Mouse (Mus musculus) forebrain, embryonic 16.5 days (tissue): ENCODE measurements around the gene Hoxa5. TPM values are rescaled to one million over a fixed set of nuclear protein-coding genes. Genes with fewer than 3 reads are reported as not detected.

Experiments
- ATAC-seq: fragments of 200-750 bp; cut with Nextera tagmentation; 2 replicates; pipeline ENCODE4 v1.8.0; 2017; ENCODE audit warnings: mild to moderate bottlenecking, moderate library complexity
- H3K27ac ChIP-seq: fragments of 300-500 bp; sonication (generic); 2 replicates; pipeline ENCODE4 v1.5.1; 2014; ENCODE audit warnings: low read length, control low read depth
- H3K27me3 ChIP-seq: fragments of 300-500 bp; sonication (generic); replicated peaks from 2 replicates; pipeline ENCODE4 v1.6.1; 2014; ENCODE audit warnings: low read length; ENCODE audit not compliant: control insufficient read depth, insufficient read depth
- H3K36me3 ChIP-seq: fragments of 300-500 bp; sonication (generic); 2 replicates; pipeline ENCODE4 v1.6.1; 2014; ENCODE audit not compliant: control insufficient read depth, insufficient read depth
- H3K4me1 ChIP-seq: fragments of 300-500 bp; sonication (generic); replicated peaks from 2 replicates; pipeline ENCODE4 v1.6.1; 2014; ENCODE audit warnings: low read length; ENCODE audit not compliant: control insufficient read depth, insufficient read depth
- H3K4me2 ChIP-seq: fragments of 300-500 bp; sonication (generic); 2 replicates; pipeline ENCODE4 v1.6.1; 2014; ENCODE audit warnings: mild to moderate bottlenecking, low read length, control low read depth
- H3K4me3 ChIP-seq: fragments of 300-500 bp; sonication (generic); replicated peaks from 2 replicates; pipeline ENCODE4 v1.5.1; 2014; ENCODE audit warnings: mild to moderate bottlenecking, low read length, control low read depth
- H3K9ac ChIP-seq: fragments of 300-500 bp; sonication (generic); replicated peaks from 2 replicates; pipeline ENCODE4 v1.6.1; 2014; ENCODE audit warnings: low read depth, low read length, control low read depth
- H3K9me3 ChIP-seq: fragments of 300-500 bp; sonication (generic); 2 replicates; pipeline ENCODE4 v1.6.1; 2016; ENCODE audit warnings: low read length; ENCODE audit not compliant: control insufficient read depth
- WGBS: fragments of 180-500 bp; shearing (Covaris S2); extraction: QIAGEN DNeasy Blood & Tissue Kit; methylation state at CpG from one replicate; pipeline ENCODE4 v1.1.7; 2014; 5-methylcytosine and 5-hydroxymethylcytosine counted together
- polyA plus RNA-seq: library from polyadenylated mRNA; unstranded; fragments of >200 nt; fragmentation: Nextera tagmentation; extraction: Ambion mirVana; gene quantifications from 2 replicates; pipeline ENCODE4 v1.2.1, GENCODE M21; 2015

Gene Hoxa5
- polyA plus RNA-seq, 1 experiment from 2014 or later, result not detected

DNA sequence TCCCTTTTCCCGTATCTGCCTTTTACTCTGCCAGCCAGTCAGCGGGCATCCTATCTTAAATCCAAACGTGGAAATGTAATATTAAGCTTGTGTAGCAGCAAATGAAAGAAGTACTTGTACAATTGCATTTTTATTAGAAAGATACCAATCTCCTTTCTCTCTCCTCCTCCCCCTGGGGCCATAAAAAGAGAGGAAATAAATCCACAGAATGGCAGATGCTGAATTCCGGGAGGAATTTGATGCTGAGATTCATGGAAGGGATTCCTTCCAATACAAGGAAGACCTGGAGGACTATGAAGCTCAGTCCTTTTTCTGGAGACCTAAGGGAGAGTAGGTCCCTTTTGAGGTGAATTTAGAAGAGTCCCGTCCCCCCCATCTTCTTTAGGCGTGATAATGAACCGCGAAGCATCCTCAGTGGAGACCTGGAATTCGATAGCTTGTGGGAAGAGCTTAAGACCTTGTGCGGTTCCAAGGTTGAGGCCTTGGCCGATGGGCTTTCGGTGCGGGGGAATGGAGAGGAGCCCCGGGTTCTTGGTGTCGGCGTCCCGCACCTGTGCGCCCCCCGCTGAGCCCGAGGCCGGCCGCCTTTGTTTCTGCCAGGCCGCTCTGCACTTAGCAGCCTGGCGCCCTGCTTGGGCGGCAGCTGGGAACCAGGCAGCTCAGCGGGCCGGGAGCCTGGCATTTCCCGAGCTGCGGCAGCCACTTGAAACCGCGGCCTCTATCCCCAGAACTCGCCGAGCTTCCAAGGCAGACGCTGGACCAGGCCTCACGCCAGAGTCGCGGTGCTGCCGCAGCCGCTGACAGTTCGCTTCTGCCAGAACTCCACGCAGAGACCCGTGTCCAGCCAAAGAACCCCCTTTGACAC lies 36.0 kb downstream of the Hoxa5 start:
- no peak overlapping the region for H3K4me3 ChIP-seq
- 1% methylated on average over 40 of the region's 42 CpGs for WGBS
- no peaks in the 10 kb centered on the region for H3K9me3 ChIP-seq
- H3K9ac ChIP-seq, result no peak overlapping the region
- H3K27me3 ChIP-seq, result peaks cover 89% of the 10 kb centered on the region
- H3K4me1 ChIP-seq, result 0 out of 2 replicates have a peak, but pooled peaks cover 3% of the 10 kb centered on the region
- ATAC-seq, result no peak; the same call in 1 of the 2 replicates
- no peaks in the 10 kb centered on the region for H3K36me3 ChIP-seq
- H3K4me2 ChIP-seq, result no peak overlapping the region
- H3K27ac ChIP-seq, result no peak overlapping the region

DNA sequence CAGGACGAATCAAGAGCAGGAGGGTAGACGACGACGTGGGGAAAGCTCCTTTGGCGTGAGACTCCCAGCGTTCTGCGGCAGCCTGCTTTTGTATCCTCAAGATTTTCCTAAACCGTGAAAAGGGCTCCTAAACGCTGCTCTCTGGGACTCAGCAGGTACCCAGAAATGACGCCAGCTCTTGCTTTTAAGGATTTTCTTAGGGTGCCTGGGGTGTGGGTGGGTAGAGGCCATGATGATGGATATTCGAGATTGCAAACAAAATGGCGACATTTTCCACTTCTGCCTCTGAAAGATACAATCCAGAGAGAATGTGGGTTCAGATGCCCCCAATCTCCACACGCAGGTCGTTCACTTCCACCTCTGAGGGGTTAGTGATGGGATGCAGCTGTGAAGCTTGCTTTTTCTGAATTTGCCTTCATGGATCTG lies 36.6 kb downstream of the Hoxa5 start:
- 1% methylated on average over 14 of the region's 14 CpGs for WGBS
- Histone ChIP-seq H3K36me3 (no peaks in the 10 kb centered on the region), H3K4me2 (no peak overlapping the region), H3K4me3 (no peak overlapping the region), H3K4me1 (0 out of 2 replicates have a peak, but pooled peaks cover 3% of the 10 kb centered on the region), H3K9ac (no peak overlapping the region), H3K9me3 (no peaks in the 10 kb centered on the region), H3K27me3 (peaks cover 89% of the 10 kb centered on the region), H3K27ac (no peak overlapping the region)
- ATAC-seq, result no peak

DNA sequence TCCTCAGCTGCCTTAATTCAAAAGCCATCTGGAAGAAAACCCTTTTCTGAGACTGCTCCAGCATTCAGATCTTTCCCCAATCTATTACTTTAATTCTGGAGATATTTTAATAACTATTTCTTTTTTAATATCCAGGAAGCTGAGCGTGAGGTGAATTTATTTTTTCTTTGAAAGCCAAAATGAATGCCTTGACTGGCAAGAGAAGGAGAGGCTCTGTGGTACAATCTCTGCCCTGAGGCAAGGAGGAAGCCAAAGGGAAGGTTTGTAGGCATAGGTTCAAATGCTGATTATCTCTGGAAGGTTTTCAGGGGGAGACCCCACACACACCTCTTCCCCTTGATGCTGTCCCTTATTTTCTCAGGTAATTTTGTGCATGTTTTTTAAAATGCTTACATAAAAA lies 37.2 kb downstream of the Hoxa5 start:
- H3K9ac ChIP-seq, result no peak overlapping the region
- no peaks in the 10 kb centered on the region for H3K36me3 ChIP-seq
- H3K27ac ChIP-seq, result no peak overlapping the region
- no peak overlapping the region for H3K4me3 ChIP-seq
- WGBS, result 9% methylated on average over 1 of the region's 1 CpGs
- H3K4me1 ChIP-seq, result no peaks in the 10 kb centered on the region
- no peaks in the 10 kb centered on the region for H3K9me3 ChIP-seq
- H3K27me3 ChIP-seq, result peaks cover 86% of the 10 kb centered on the region
- no peak overlapping the region for H3K4me2 ChIP-seq
- ATAC-seq, result no peak

DNA sequence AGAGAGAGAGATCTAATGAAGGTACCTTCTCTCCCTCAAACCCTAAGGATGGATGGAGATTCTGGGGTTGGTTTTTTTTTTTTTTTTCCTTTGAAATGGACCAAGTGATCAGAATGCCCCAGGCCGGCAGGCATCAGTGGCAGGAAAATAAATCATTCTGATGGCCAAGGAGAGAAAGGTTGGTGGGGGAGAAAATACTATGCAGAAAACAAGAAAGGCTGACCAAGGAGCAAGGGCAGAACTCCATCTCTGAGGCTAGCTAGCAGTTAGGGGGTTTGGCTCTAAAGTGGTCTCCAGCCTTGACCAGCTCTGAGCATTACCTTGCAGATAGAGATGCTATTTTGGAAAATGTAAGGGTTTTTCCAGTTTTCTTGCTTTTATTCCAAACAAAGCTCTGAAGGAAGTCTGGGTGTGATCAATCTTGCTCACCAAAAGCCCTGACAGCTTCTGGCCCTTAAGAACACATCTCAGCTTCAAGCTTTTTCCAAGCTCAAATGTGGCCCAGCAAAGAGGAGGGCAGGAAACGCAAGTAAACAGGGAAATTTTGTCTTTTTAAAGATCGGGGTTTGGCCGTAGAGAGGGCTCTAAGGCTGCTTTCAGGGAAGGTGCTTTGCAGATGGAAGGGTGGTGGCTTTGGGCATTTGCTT lies 37.8 kb downstream of the Hoxa5 start:
- H3K4me3 ChIP-seq, result no peak overlapping the region
- ATAC-seq, result no peak
- no peaks in the 10 kb centered on the region for H3K4me1 ChIP-seq
- WGBS, result 2% methylated on average over 4 of the region's 4 CpGs
- no peak overlapping the region for H3K9ac ChIP-seq
- no peak overlapping the region for H3K27ac ChIP-seq
- H3K4me2 ChIP-seq, result no peak overlapping the region
- no peaks in the 10 kb centered on the region for H3K9me3 ChIP-seq
- H3K27me3 ChIP-seq, result peaks cover 86% of the 10 kb centered on the region
- no peaks in the 10 kb centered on the region for H3K36me3 ChIP-seq

DNA sequence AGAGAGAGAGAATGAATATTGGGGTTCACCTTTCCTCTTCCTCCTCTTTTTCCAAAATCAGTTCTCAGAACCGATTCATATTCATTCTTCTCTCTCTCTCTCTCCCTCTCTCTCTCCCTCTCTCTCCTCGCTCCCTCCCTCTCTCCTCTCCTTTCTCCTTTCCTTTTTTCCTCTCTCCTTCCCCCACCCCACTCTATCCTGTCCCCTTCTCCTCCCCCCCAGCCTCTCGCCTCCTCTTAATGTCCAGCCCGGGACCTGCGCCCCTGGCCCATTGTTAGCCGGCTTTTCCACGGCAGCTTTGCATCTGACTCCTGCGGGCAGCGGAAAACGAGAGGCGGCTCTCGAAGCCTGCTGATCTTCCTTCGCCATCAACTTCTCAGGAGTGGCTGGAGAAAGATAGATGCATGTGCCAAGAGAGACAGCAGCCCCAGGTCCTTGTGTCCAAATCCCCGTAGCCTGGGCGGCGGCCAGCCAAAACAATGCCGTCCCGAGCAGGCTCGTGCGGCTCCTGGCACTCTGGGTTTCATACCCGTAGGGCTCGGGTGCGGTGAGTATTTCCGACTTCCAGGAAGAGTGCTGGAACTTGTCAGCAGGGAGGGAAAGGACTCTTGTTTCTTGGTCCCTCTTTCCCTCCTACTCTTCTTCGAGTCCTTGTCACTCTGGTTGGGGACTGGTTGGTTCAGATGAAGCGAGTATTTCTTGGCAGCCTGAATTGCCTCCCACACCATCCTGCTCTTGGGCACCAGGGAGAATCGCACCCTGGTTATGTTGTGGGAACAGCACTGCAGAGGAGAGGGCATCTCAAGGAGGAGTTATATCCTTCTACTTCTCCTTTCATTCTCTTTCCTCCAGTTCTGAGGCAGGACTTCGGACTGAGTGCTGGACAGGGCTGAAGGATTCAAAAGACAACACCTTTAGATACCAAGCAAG lies 38.7 kb downstream of the Hoxa5 start:
- no peak for ATAC-seq
- no peak overlapping the region for H3K27ac ChIP-seq
- WGBS, result under 1% methylated on average over 28 of the region's 28 CpGs

DNA sequence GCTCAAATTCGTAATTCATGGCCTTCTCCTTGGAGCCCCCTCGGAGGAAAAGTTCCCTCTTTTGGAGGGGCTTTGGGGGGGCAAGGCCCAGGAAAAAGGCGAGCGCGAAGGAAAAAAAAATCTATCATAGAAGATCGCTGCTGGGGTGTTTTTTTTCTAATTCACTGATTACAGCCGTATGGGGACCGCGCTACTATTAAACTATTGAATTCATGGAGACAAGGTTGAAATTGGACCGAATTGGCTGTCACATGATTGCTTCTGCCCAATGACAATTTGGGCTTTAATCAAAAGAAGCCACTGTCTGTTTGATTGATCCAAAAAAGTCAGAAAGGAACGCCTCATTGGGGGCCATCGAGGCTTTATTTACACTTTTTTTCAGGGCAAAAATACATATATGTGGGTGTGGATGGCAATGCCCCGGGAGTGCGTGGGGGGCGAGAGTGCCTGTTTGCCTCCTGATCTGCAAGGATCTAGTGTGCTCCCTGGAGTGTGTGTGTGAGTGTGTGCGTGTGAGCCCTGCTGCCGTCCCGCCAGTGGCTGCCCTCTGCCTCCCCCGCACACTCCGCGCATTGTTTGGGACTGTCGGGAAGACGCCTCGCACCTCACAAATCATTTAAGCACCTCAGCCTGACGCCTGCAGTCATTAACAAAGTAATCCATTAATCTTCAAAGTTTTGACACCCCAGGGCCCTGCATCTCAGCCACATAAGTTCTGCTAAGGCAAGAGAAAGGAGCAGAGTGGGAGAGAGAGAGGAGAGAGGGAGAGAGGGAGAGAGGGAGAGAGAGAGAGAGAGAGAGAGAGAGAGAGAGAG lies 39.6 kb downstream of the Hoxa5 start, which contains the start of gene Hoxa2:
Hoxa2 (minus strand) TSS at position 206 of the 815 bp plus-strand sequence.
- no peak for ATAC-seq
- Histone ChIP-seq H3K4me3 (no peak within 1 kb of the TSS), H3K27ac (no peak within 1 kb of the TSS), H3K36me3 (no peaks in the 10 kb centered on the region), H3K27me3 (peaks cover 84% of the 10 kb centered on the region), H3K4me1 (no peaks in the 10 kb centered on the region), H3K9ac (no peak within 1 kb of the TSS), H3K4me2 (no peak within 1 kb of the TSS), H3K9me3 (no peaks in the 10 kb centered on the region)
- WGBS, result under 1% methylated on average over 25 of the region's 25 CpGs

More for the DNA sequence above, 38.7 kb downstream of the Hoxa5 start:
- Histone ChIP-seq H3K4me2 (no peak overlapping the region), H3K9me3 (no peaks in the 10 kb centered on the region), H3K4me3 (no peak overlapping the region), H3K9ac (no peak overlapping the region), H3K36me3 (no peaks in the 10 kb centered on the region), H3K4me1 (no peaks in the 10 kb centered on the region), H3K27me3 (peaks cover 84% of the 10 kb centered on the region)

- H3K9ac ChIP-seq, result no peak overlapping the region
Measured at GRCm38 (mm10) chr6:52164051-52164625, 40.2 kb downstream of the Hoxa5 start.

GRCm38 (mm10) chr6:52163366-52164031 lies 40.9 kb downstream of the Hoxa5 start:
- Histone ChIP-seq H3K27ac (no peak overlapping the region), H3K4me2 (no peak overlapping the region), H3K9me3 (no peaks in the 10 kb centered on the region), H3K4me1 (peaks cover 4% of the 10 kb centered on the region), H3K36me3 (no peaks in the 10 kb centered on the region), H3K27me3 (peaks cover 86% of the 10 kb centered on the region), H3K4me3 (no peak overlapping the region), H3K9ac (no peak overlapping the region)
- no peak for ATAC-seq
- under 1% methylated on average over 17 of the region's 17 CpGs for WGBS

More at GRCm38 (mm10) chr6:52164051-52164625, 40.2 kb downstream of the Hoxa5 start:
- peaks cover 85% of the 10 kb centered on the region for H3K27me3 ChIP-seq
- ATAC-seq, result no peak
- no peak overlapping the region for H3K27ac ChIP-seq
- H3K4me3 ChIP-seq, result no peak overlapping the region
- under 1% methylated on average over 39 of the region's 39 CpGs for WGBS
- H3K9me3 ChIP-seq, result no peaks in the 10 kb centered on the region
- no peaks in the 10 kb centered on the region for H3K4me1 ChIP-seq
- no peak overlapping the region for H3K4me2 ChIP-seq
- H3K36me3 ChIP-seq, result no peaks in the 10 kb centered on the region
